Mouse (Mus musculus): ENCODE measurements around the gene Hdac4. TPM values are rescaled to one million over a fixed set of nuclear protein-coding genes. Genes with fewer than 3 reads are reported as not detected.

The Hdac4 gene
- polyA plus RNA-seq, 1 experiment from 2014 or later: 10.5 TPM

DNA sequence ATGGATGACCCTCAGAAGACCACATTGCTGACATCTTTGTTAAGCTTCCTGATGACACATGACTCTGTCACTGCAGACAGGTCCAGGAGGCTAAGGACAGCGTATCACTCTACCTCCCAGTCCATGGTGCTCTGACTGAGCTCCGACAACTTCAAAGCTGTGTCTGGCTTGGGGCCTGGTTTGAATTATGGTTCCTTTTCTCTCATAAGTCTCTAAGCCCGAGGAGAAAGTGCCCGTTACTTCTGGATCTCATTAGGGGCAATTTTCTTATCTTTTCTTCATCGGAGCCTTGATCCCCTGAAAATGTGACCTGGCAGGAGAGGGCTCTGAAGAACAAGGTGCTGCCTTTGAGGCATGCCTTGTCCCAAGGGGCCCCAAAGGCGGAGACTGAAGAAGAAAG, 242.6 kb downstream of the Hdac4 start:
- H3K9me3 ChIP-seq (replicated peaks): no peaks in the 10 kb centered on the region
- H3K4me1 ChIP-seq (replicated peaks): no peaks in the 10 kb centered on the region
- H3K4me3 ChIP-seq: no peak overlapping the region
- WGBS: 80% methylated on average over 6 of the region's 6 CpGs
- no peak overlapping the region for H3K9ac ChIP-seq
- peaks cover 54% of the 10 kb centered on the region for H3K36me3 ChIP-seq
- ATAC-seq (replicated peaks; ENCODE audit: insufficient number of reproducible peaks, insufficient read depth, low FRiP score, low read depth): no peak
- no peak overlapping the region for H3K4me2 ChIP-seq
- H3K27me3 ChIP-seq: no peaks in the 10 kb centered on the region
- no peak overlapping the region for H3K27ac ChIP-seq

DNA sequence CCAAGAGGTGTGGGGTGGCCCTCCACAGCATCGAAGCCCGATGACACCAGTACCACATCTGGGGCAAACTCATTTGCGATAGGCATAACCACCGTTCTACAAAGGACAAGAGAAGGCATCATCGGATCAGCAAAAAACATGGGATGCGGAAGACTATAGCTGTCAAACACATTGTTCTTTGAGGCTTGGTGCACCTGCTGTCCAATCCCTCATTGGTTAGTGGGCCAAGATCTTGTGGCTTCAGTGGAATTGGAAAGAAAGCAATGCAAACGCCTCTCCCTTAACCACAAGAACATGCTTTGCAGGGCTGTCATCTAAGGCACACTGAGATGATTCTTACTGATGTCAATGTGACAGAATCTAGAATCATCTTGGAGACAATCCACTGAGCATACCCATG, 248.1 kb downstream of the Hdac4 start:
- ATAC-seq (replicated peaks; ENCODE audit: insufficient number of reproducible peaks, insufficient read depth, low FRiP score, low read depth): no peak
- WGBS: 92% methylated on average over 7 of the region's 7 CpGs
- no peaks in the 10 kb centered on the region for H3K9me3 ChIP-seq (replicated peaks)
- H3K4me2 ChIP-seq: no peak overlapping the region
- H3K27me3 ChIP-seq: no peaks in the 10 kb centered on the region
- H3K4me3 ChIP-seq: no peak overlapping the region
- peaks cover 38% of the 10 kb centered on the region; the same call in 1 of the 2 replicates for H3K36me3 ChIP-seq
- H3K27ac ChIP-seq: no peak overlapping the region
- no peaks in the 10 kb centered on the region for H3K4me1 ChIP-seq (replicated peaks)
- H3K9ac ChIP-seq: no peak overlapping the region

DNA sequence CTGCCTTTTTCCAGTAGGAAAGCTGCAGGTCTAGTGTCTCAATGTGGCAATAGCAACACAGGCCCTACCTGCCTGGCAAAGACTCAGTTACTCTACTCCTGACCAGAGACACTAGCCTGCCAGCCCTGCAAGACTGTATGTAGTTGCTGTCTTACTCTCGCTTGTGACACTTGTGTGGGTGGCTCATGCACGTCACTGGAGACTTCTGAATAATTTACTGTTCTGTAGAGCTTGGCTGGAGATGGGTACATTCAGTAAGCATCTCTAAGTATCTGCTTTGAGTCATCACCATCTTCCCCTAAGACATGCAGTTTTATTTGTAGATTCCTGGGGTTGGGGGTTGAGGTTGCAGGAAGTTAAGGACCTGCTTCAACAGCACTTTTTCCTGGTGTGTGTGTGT, 252.9 kb downstream of the Hdac4 start:
- Histone ChIP-seq H3K36me3 (peaks cover 23% of the 10 kb centered on the region; the same call in 1 of the 2 replicates), H3K27ac (no peak overlapping the region), H3K9ac (no peak overlapping the region), H3K4me3 (no peak overlapping the region), H3K4me2 (no peak overlapping the region), H3K9me3 (replicated peaks) (no peaks in the 10 kb centered on the region), H3K4me1 (replicated peaks) (no peaks in the 10 kb centered on the region), H3K27me3 (no peaks in the 10 kb centered on the region)
- WGBS: 82% methylated on average over 2 of the region's 2 CpGs
- no peak for ATAC-seq (replicated peaks; ENCODE audit: insufficient number of reproducible peaks, insufficient read depth, low FRiP score, low read depth)

DNA sequence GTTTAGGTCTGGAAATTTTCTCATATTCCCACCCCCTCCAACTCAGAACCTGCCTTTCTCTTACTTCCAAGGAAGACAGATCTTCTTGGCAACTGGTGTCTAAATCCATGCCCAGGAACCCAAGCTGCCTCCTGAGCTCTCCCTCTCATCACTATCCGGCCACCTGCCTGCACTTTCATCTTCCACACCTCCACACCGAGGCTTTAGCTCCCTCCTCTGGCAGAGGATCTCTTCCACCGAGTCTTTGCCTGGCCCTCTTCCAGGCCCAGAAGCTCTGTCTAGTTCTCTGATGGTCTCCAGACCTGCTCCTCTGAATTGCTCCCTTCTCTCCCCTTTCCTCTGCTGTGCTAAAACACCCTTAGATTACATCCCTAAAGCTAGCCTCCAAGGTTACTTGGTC, 253.5 kb downstream of the Hdac4 start:
- Histone ChIP-seq H3K9ac (no peak overlapping the region), H3K27me3 (no peaks in the 10 kb centered on the region), H3K4me1 (replicated peaks) (no peaks in the 10 kb centered on the region), H3K4me3 (no peak overlapping the region), H3K27ac (no peak overlapping the region), H3K9me3 (replicated peaks) (no peaks in the 10 kb centered on the region), H3K4me2 (no peak overlapping the region), H3K36me3 (peaks cover 19% of the 10 kb centered on the region; the same call in 1 of the 2 replicates)
- ATAC-seq (replicated peaks; ENCODE audit: insufficient number of reproducible peaks, insufficient read depth, low FRiP score, low read depth): no peak
- 35% methylated on average over 3 of the region's 3 CpGs for WGBS

DNA sequence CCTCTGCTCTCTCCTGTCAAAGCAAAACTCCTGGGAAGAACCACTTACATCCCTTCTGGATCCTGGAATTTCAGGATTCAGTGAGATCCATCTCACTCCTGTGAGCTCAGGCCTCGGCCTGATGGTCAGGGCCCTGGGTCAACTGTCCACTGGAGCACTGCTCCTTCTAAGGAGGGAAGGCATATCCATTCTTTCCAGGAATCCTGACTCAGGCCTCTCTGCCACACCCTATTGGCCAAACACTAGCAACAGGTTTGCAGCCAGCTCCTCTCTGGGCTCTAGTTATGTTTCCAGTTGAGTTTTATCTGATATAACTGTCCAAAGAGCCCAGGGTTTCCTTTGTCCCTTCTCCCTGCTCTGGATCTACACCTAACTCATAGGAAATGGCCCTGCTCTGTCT, 254.4 kb downstream of the Hdac4 start:
- no peak overlapping the region for H3K27ac ChIP-seq
- H3K4me2 ChIP-seq: no peak overlapping the region
- H3K36me3 ChIP-seq: peaks cover 12% of the 10 kb centered on the region; the same call in 1 of the 2 replicates
- no peaks in the 10 kb centered on the region for H3K9me3 ChIP-seq (replicated peaks)
- H3K27me3 ChIP-seq: no peaks in the 10 kb centered on the region
- H3K4me3 ChIP-seq: no peak overlapping the region
- H3K4me1 ChIP-seq (replicated peaks): no peaks in the 10 kb centered on the region
- ATAC-seq (replicated peaks; ENCODE audit: insufficient number of reproducible peaks, insufficient read depth, low FRiP score, low read depth): no peak
- WGBS: 89% methylated on average over 1 of the region's 1 CpGs
- no peak overlapping the region for H3K9ac ChIP-seq

DNA sequence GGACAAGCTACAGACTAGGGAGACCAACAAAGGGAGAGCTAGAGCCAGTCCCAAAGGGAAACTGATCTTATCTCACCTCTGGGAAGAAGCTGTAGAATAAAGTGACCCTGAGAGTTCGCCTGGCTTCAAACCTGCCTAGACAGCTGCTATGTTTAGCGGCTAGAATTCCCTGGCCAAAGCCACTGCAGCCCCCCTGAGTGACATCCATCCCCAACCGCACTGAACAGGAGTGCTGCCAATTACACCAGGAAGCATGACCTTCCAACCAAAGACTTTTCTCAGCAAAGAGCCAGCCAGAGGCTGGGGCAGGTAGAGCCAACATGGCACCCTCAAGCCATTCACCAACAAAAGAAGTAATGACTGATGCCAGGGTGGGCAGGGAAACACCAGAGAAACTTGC, 260.3 kb downstream of the Hdac4 start:
- no peak overlapping the region for H3K9ac ChIP-seq
- H3K9me3 ChIP-seq (replicated peaks): no peaks in the 10 kb centered on the region
- H3K27ac ChIP-seq: 0 out of 2 replicates have a peak overlapping the region, but pooled peaks have one; percentile 6
- H3K4me3 ChIP-seq: no peak overlapping the region
- WGBS: 45% methylated on average over 3 of the region's 3 CpGs
- no peaks in the 10 kb centered on the region for H3K27me3 ChIP-seq
- peaks cover 15% of the 10 kb centered on the region; the same call in 1 of the 2 replicates for H3K36me3 ChIP-seq
- H3K4me1 ChIP-seq (replicated peaks): peaks cover 11% of the 10 kb centered on the region; the same call in 1 of the 2 replicates
- no peak overlapping the region for H3K4me2 ChIP-seq
- ATAC-seq (replicated peaks; ENCODE audit: insufficient number of reproducible peaks, insufficient read depth, low FRiP score, low read depth): 0 out of 2 replicates have a peak, but pooled peaks have one; percentile 9

DNA sequence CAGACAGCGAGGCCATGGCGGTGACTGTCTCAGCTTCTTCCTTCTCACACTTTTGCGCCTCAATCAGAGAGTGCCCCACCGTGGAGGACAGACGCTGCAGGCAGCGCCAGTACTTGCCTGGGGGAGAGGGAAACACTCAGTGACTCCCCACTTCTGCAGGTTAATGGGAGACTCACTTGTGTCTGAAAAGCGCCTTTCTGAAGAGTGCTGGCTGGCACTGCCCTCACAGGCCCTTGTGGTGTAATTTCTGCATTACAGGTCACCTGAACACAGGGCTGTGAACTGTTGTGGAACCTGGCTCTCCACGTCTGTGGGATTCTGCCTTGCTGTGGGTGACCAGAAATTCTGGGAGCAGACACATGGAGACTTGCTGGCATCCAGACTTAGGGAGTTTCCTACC, 261.8 kb downstream of the Hdac4 start:
- ATAC-seq (replicated peaks; ENCODE audit: insufficient number of reproducible peaks, insufficient read depth, low FRiP score, low read depth): no peak
- 85% methylated on average over 8 of the region's 8 CpGs for WGBS
- Histone ChIP-seq H3K4me3 (no peak overlapping the region), H3K9me3 (replicated peaks) (no peaks in the 10 kb centered on the region), H3K9ac (no peak overlapping the region), H3K36me3 (peaks cover 18% of the 10 kb centered on the region; the same call in 1 of the 2 replicates), H3K27me3 (no peaks in the 10 kb centered on the region), H3K27ac (no peak overlapping the region), H3K4me1 (replicated peaks) (peaks cover 16% of the 10 kb centered on the region; the same call in 1 of the 2 replicates), H3K4me2 (no peak overlapping the region)

DNA sequence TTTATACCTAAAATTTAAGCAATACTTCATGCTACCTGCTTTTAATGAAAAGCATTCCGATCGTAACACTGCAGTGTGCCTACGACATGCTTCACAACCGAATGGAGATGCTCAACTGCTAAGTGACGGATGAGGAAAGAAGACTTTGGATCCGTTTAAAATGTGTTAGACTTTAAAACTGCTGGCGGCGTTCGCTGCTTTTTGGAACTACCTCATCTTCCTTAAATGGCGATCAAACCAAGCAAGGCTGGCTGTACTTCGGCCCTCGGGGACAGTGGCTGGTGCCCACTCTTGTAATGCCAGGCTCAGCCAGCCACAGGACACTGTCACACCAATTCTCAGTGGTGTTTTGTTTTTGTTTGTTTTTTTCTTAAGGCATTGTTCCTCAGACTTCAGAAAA, 263.3 kb downstream of the Hdac4 start:
- H3K27me3 ChIP-seq: no peaks in the 10 kb centered on the region
- no peaks in the 10 kb centered on the region for H3K9me3 ChIP-seq (replicated peaks)
- peaks cover 18% of the 10 kb centered on the region; the same call in 1 of the 2 replicates for H3K36me3 ChIP-seq
- no peak overlapping the region for H3K4me2 ChIP-seq
- no peak overlapping the region for H3K9ac ChIP-seq
- H3K4me3 ChIP-seq: no peak overlapping the region
- no peak for ATAC-seq (replicated peaks; ENCODE audit: insufficient number of reproducible peaks, insufficient read depth, low FRiP score, low read depth)
- H3K27ac ChIP-seq: no peak overlapping the region
- WGBS: 90% methylated on average over 12 of the region's 12 CpGs
- H3K4me1 ChIP-seq (replicated peaks): peaks cover 25% of the 10 kb centered on the region

DNA sequence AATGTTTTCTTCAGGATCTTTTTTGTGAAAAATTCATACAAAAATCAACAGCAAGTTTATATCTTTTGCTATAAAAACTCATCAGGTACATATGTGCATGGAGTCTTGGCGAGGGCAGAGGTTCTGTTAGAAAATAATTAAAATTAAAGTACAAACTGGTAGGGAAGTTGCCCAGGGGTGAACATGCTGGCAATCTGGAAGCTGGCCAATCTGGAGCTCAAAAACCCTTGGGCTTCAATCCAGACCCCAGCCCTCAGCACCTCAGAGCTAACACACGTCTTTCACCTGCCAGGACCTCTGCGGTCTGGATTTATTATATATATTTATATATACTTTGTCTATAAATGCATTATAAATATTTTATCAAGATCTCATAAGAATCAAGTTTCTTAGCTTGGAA, 263.7 kb downstream of the Hdac4 start:
- H3K27me3 ChIP-seq: no peaks in the 10 kb centered on the region
- WGBS: 76% methylated on average over 3 of the region's 3 CpGs
- H3K9me3 ChIP-seq (replicated peaks): no peaks in the 10 kb centered on the region
- peaks cover 18% of the 10 kb centered on the region; the same call in 1 of the 2 replicates for H3K36me3 ChIP-seq
- H3K9ac ChIP-seq: no peak overlapping the region
- no peak for ATAC-seq (replicated peaks; ENCODE audit: insufficient number of reproducible peaks, insufficient read depth, low FRiP score, low read depth)
- H3K4me1 ChIP-seq (replicated peaks): peaks cover 25% of the 10 kb centered on the region
- no peak overlapping the region for H3K27ac ChIP-seq
- H3K4me2 ChIP-seq: no peak overlapping the region
- H3K4me3 ChIP-seq: no peak overlapping the region

DNA sequence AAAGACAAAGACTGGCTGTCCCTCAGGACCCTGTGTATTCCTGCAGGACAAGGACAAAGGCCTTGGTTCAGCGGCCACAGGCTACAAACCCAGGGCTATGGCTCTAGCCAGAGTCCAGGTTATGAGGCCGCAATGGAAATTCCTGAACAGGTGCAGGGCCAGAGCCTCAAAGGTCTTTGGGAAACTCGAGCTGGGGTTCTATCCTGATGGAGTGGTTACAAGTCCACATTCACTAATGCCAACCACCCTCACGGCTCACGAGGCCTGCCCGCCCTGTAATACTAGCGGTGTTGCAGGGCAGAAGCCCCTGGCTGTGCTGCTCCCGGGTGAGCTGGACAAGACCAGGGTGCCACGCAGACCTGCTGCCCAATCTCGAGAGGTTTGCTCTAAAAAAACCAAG, 264.3 kb downstream of the Hdac4 start:
- H3K4me1 ChIP-seq (replicated peaks): peaks cover 25% of the 10 kb centered on the region
- no peak overlapping the region for H3K9ac ChIP-seq
- no peaks in the 10 kb centered on the region for H3K9me3 ChIP-seq (replicated peaks)
- H3K4me2 ChIP-seq: no peak overlapping the region
- H3K36me3 ChIP-seq: peaks cover 18% of the 10 kb centered on the region; the same call in 1 of the 2 replicates
- no peak overlapping the region for H3K4me3 ChIP-seq
- no peak for ATAC-seq (replicated peaks; ENCODE audit: insufficient number of reproducible peaks, insufficient read depth, low FRiP score, low read depth)
- no peaks in the 10 kb centered on the region for H3K27me3 ChIP-seq
- H3K27ac ChIP-seq: no peak overlapping the region
- 92% methylated on average over 10 of the region's 10 CpGs for WGBS

DNA sequence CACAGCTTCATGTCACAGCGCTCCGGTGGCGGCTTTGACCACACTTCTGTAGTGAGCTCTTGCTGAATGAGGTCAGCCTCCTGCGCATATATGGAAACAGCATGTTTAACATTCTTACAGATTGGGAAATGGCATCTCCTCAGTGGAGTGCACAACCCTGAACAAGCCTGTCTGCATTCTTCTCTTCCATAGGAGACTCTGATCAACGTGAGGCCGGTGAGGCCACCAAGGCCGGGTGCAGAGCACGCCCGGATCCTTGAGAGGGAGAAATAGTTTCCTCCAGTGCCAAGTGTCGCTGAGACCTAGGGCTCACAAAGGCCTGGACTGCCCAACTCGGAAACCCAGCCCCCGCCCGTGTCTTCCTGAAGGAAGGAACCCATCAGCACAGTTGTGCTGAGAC, 266.4 kb downstream of the Hdac4 start:
- H3K4me1 ChIP-seq (replicated peaks): peaks cover 18% of the 10 kb centered on the region
- no peaks in the 10 kb centered on the region for H3K27me3 ChIP-seq
- H3K36me3 ChIP-seq: peaks cover 15% of the 10 kb centered on the region; the same call in 1 of the 2 replicates
- H3K4me3 ChIP-seq: no peak overlapping the region
- WGBS: 70% methylated on average over 13 of the region's 13 CpGs
- no peaks in the 10 kb centered on the region for H3K9me3 ChIP-seq (replicated peaks)
- peak; percentile 34; the same call in 1 of the 2 replicates for ATAC-seq (replicated peaks; ENCODE audit: insufficient number of reproducible peaks, insufficient read depth, low FRiP score, low read depth)
- 0 out of 2 replicates have a peak overlapping the region, but pooled peaks have one; percentile 29 for H3K27ac ChIP-seq
- no peak overlapping the region for H3K9ac ChIP-seq
- H3K4me2 ChIP-seq: no peak overlapping the region

DNA sequence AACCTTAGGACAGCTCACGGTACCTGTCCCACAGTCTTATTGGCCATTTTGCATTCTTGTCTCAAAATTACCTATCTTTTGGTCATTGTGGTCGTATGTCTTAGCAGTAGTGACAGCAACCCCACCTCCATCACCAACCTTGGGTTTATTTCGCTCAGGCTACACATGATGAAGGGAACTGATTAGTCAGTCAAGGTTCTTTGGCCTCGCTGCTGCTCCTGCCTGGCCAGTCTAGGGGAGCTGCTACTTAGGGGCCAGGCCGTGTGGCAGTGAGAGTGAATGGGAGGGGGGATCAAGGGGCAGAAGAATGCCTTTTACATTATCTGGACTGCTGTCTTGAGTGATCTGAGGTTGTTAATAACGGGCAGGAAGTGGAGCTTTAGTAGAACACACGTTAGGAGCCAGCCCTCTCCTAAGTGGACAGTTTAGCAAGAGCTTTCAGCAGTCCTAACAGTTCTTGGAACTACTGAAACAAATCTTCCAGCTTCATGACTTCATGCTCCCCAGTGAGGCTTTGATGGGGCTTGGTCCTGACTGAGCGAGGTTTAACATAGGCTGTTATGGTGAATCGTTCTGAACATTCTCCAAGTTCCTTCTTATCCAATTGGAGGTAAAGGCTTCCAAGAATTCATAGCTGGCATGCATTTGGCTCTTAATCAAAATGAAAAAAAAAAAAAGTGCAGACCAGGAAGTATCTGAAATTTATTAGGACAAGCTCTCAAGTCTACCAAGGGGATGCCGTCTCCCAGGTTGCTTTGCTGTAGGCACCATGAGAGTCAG, 267.8 kb downstream of the Hdac4 start:
- peaks cover 16% of the 10 kb centered on the region for H3K4me1 ChIP-seq (replicated peaks)
- ATAC-seq (replicated peaks; ENCODE audit: insufficient number of reproducible peaks, insufficient read depth, low FRiP score, low read depth): no peak
- WGBS: 67% methylated on average over 10 of the region's 10 CpGs

More for the DNA sequence above, 267.8 kb downstream of the Hdac4 start:
- Histone ChIP-seq H3K27me3 (no peaks in the 10 kb centered on the region), H3K27ac (no peak overlapping the region), H3K4me3 (no peak overlapping the region), H3K36me3 (peaks cover 3% of the 10 kb centered on the region; the same call in 1 of the 2 replicates), H3K4me2 (no peak overlapping the region), H3K9ac (no peak overlapping the region), H3K9me3 (replicated peaks) (no peaks in the 10 kb centered on the region)

All from heart, embryonic 15.5 days (tissue).